Mouse (Mus musculus) heart, embryonic 11.5 days (tissue): ENCODE results near the gene Muc2. TPM values are rescaled to one million over a fixed set of nuclear protein-coding genes. Genes with fewer than 3 reads are reported as not detected.

Source experiments
- ATAC-seq: fragments of 200-750 bp; cut with Nextera tagmentation; replicated peaks from 2 replicates; pipeline ENCODE4 v1.8.0; 2017; ENCODE audit warnings: moderate library complexity; ENCODE audit not compliant: insufficient number of reproducible peaks, low FRiP score, low TSS enrichment
- H3K27ac ChIP-seq: fragments of 300-500 bp; sonication (generic); 2 replicates; pipeline ENCODE4 v1.5.1; 2014; ENCODE audit warnings: mild to moderate bottlenecking, low read depth, low read length
- H3K27me3 ChIP-seq: fragments of 300-500 bp; sonication (generic); 2 replicates; pipeline ENCODE4 v1.6.1; 2014; ENCODE audit warnings: mild to moderate bottlenecking, low read length, mixed read lengths; ENCODE audit not compliant: control insufficient read depth, insufficient read depth
- H3K36me3 ChIP-seq: fragments of 300-500 bp; sonication (generic); 2 replicates; pipeline ENCODE4 v1.6.1; 2014; ENCODE audit warnings: mild to moderate bottlenecking, low read length, moderate library complexity, mixed read lengths; ENCODE audit not compliant: control insufficient read depth, insufficient read depth
- H3K4me1 ChIP-seq: fragments of 300-500 bp; sonication (generic); 2 replicates; pipeline ENCODE4 v1.6.1; 2014; ENCODE audit warnings: low read length; ENCODE audit not compliant: control insufficient read depth, insufficient read depth
- H3K4me2 ChIP-seq: fragments of 300-500 bp; sonication (generic); 2 replicates; pipeline ENCODE4 v1.6.1; 2014; ENCODE audit warnings: mild to moderate bottlenecking, moderate library complexity
- H3K4me3 ChIP-seq: fragments of 300-500 bp; sonication (generic); 2 replicates; pipeline ENCODE4 v1.5.1; 2014; ENCODE audit warnings: low read depth, low read length
- H3K9ac ChIP-seq: fragments of 300-500 bp; sonication (generic); 2 replicates; pipeline ENCODE4 v1.6.1; 2014; ENCODE audit warnings: mild to moderate bottlenecking, low read depth, low read length, moderate library complexity
- H3K9me3 ChIP-seq: fragments of 300-500 bp; sonication (generic); replicated peaks from 2 replicates; pipeline ENCODE4 v1.6.1; 2016; ENCODE audit warnings: low read length; ENCODE audit not compliant: control insufficient read depth
- WGBS: fragments of 180-500 bp; shearing (Covaris S2); extraction: QIAGEN DNeasy Blood & Tissue Kit; methylation state at CpG from one replicate; pipeline ENCODE4 v1.1.7; 2014; ENCODE audit not compliant: insufficient replicate concordance; 5-methylcytosine and 5-hydroxymethylcytosine counted together
- polyA plus RNA-seq: library from polyadenylated mRNA; unstranded; fragments of >200 nt; fragmentation: Nextera tagmentation; extraction: Ambion mirVana; gene quantifications from 2 replicates; pipeline ENCODE4 v1.2.1, GENCODE M21; 2014

Gene Muc2
- polyA plus RNA-seq, 1 experiment from 2014 or later: 1.1 TPM

DNA sequence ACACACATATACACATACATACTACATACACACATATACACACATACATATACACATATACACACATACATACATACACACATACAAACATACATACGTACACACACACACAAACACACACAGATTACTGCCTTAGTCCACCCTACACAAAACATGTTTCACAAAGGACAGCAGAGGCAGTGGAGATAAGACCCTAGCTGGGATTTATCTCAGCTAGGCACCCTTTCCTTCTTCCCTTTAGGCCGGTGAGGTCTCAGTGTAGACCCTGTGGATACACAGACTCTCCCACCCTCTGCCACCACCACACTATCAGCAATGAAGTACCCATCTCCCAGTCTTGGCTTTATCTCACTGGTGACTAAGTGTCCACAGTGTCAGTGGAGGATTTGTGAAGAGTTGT is 84.7 kb downstream of the Muc2 start:
- ATAC-seq: no peak
- 70% methylated on average over 2 of the region's 2 CpGs for WGBS
- Histone ChIP-seq H3K27me3 (peaks cover 5% of the 10 kb centered on the region; the same call in 1 of the 2 replicates), H3K9ac (no peak overlapping the region), H3K27ac (no peak overlapping the region), H3K4me3 (no peak overlapping the region), H3K36me3 (no peaks in the 10 kb centered on the region), H3K9me3 (no peaks in the 10 kb centered on the region), H3K4me2 (no peak overlapping the region), H3K4me1 (peaks cover 4% of the 10 kb centered on the region)

GRCm38 (mm10) chr7:141776199-141776598 is 86.1 kb downstream of the Muc2 start:
- no peaks in the 10 kb centered on the region for H3K36me3 ChIP-seq
- H3K9ac ChIP-seq: no peak overlapping the region
- H3K4me1 ChIP-seq: peaks cover 4% of the 10 kb centered on the region
- H3K27ac ChIP-seq: no peak overlapping the region
- 79% methylated on average over 5 of the region's 5 CpGs for WGBS
- H3K9me3 ChIP-seq: no peaks in the 10 kb centered on the region
- no peak overlapping the region for H3K4me2 ChIP-seq
- ATAC-seq: no peak
- H3K27me3 ChIP-seq: peaks cover 5% of the 10 kb centered on the region; the same call in 1 of the 2 replicates
- no peak overlapping the region for H3K4me3 ChIP-seq

DNA sequence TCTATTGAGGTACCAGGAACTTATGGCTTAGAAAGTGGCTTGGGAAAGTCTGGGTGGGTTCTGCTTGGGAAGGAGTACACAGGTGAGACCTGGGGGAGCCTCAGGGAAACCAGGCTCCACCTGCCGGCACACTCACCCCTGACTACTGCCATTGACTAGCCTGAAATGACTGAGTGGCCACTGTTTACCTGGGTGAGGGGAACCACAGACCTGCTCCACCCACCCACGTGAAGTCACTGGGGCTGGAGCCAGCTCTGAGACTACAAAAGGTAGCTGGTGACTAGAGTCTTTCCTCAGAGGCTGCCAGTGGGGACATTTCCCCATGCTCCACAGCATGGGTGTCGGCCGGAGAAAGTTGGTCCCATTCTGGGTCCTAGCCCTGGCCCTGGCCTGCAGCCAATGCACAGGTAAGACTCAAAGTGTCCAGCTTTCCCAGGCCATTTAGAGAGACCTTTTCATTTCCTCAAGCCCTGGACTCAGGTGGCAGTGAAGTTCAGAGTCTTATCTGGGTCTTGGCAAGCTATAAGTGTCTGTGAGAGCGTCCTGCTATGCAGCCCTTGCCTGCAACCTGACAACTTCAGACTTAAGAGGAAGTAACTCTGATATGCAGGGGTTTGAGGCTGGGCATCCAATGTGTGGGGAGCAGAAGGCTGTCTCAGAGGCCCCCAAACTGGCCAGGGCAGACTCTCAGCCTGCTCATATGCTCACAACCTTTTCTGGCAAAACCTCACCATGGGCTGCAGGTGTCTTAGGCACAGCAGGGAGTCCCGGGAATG is 98.7 kb downstream of the Muc2 start, which contains the start of gene Muc5ac:
TSS of gene Muc5ac (plus strand) at position 296 of the 776 bp plus-strand sequence.
- no peaks in the 10 kb centered on the region for H3K36me3 ChIP-seq
- no peak within 1 kb of the TSS for H3K4me2 ChIP-seq
- no peak within 1 kb of the TSS for H3K27ac ChIP-seq
- no peak within 1 kb of the TSS for H3K4me3 ChIP-seq
- H3K9ac ChIP-seq: no peak within 1 kb of the TSS
- no peaks in the 10 kb centered on the region for H3K9me3 ChIP-seq
- 78% methylated on average over 6 of the region's 6 CpGs for WGBS
- no peaks in the 10 kb centered on the region for H3K27me3 ChIP-seq
- H3K4me1 ChIP-seq: no peaks in the 10 kb centered on the region
- no peak for ATAC-seq

DNA sequence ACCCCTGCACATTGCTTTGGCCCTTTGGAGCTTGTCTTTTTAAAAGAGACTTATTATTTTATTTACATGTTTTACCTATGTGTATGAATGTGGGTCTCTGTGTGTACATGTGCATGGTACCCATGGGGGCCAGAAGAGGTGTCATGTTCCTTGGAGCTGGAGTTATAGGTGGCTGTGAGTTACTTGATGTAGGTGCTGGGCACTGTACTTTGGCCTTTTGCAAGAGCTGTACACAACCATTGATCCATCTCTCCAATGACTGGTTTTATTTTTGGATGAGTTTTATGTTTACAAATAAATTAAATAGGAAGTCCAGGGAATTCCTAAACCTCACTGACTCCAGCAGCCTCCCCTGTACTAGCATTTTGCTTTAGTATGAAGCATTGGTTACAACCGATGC is 104.1 kb downstream of the Muc2 start:
- no peak for ATAC-seq
- H3K9me3 ChIP-seq: peaks cover 11% of the 10 kb centered on the region
- no peak overlapping the region for H3K4me3 ChIP-seq
- no peaks in the 10 kb centered on the region for H3K27me3 ChIP-seq
- H3K36me3 ChIP-seq: no peaks in the 10 kb centered on the region
- H3K9ac ChIP-seq: no peak overlapping the region
- no peaks in the 10 kb centered on the region for H3K4me1 ChIP-seq
- H3K27ac ChIP-seq: no peak overlapping the region
- no peak overlapping the region for H3K4me2 ChIP-seq
- WGBS: 89% methylated on average over 1 of the region's 1 CpGs

GRCm38 (mm10) chr7:141803206-141803605 is 113.1 kb downstream of the Muc2 start:
- no peaks in the 10 kb centered on the region for H3K4me1 ChIP-seq
- H3K27me3 ChIP-seq: no peaks in the 10 kb centered on the region
- H3K27ac ChIP-seq: no peak overlapping the region
- peaks cover 4% of the 10 kb centered on the region; the same call in 1 of the 2 replicates for H3K9me3 ChIP-seq
- H3K36me3 ChIP-seq: no peaks in the 10 kb centered on the region
- no peak overlapping the region for H3K9ac ChIP-seq
- H3K4me3 ChIP-seq: no peak overlapping the region
- 79% methylated on average over 7 of the region's 7 CpGs for WGBS
- no peak overlapping the region for H3K4me2 ChIP-seq
- no peak for ATAC-seq

Other genes with a start within 250 kb of the Muc2 start
- gene Pidd1, start 246.3 kb upstream of the Muc2 start, polyA plus RNA-seq: 9.5 and 9.6 TPM in 2 replicates
- gene Rplp2, start 243.0 kb upstream of the Muc2 start, polyA plus RNA-seq: 873 and 1,016 TPM in 2 replicates
- gene Pnpla2, start 235.1 kb upstream of the Muc2 start, polyA plus RNA-seq: 28.7 and 35.3 TPM in 2 replicates
- 11.5 and 14.3 TPM in 2 replicates for gene Cracr2b, start 229.2 kb upstream of the Muc2 start, polyA plus RNA-seq
- gene Cd151, start 222.9 kb upstream of the Muc2 start, polyA plus RNA-seq: 61.3 and 101 TPM in 2 replicates
- gene Polr2l, start 215.2 kb upstream of the Muc2 start, polyA plus RNA-seq: 71.5 and 72.9 TPM in 2 replicates
- 58.9 and 69.1 TPM in 2 replicates for gene Tspan4, start 215.1 kb upstream of the Muc2 start, polyA plus RNA-seq
- gene Chid1, start 150.5 kb upstream of the Muc2 start, polyA plus RNA-seq: 35.0 and 46.7 TPM in 2 replicates
- 53.0 and 66.8 TPM in 2 replicates for gene Ap2a2, start 128.2 kb upstream of the Muc2 start, polyA plus RNA-seq
- gene Muc6, start 35.0 kb upstream of the Muc2 start, polyA plus RNA-seq: 0.11 and 0.18 TPM in 2 replicates
- gene Muc5ac, start 98.6 kb downstream of the Muc2 start, polyA plus RNA-seq: not detected in 2 replicates
- gene Muc5b, start 148.7 kb downstream of the Muc2 start, polyA plus RNA-seq: 0.04 and 0.07 TPM in 2 replicates
- gene Tollip, start 228.2 kb downstream of the Muc2 start, polyA plus RNA-seq: 36.2 and 38.8 TPM in 2 replicates